Mouse (Mus musculus) liver, embryonic 14.5 days (tissue): ENCODE results near the gene Slc16a1. TPM values are rescaled to one million over a fixed set of nuclear protein-coding genes. Genes with fewer than 3 reads are reported as not detected.

Experiments used
- ATAC-seq: fragments of 200-750 bp; cut with Nextera tagmentation; 2 replicates; pipeline ENCODE4 v1.8.0; 2017; ENCODE audit warnings: moderate number of reproducible peaks, mild to moderate bottlenecking, moderate library complexity; ENCODE audit not compliant: insufficient read depth
- DNase-seq, 3 experiments: peaks; one replicate each; pipeline ENCODE4 v3.0.0-alpha.2; 2012 to 2013; ENCODE audit warnings: low read depth in 3 of 3, low spot score in 3 of 3
- H3K27ac ChIP-seq: fragments of 300-500 bp; sonication (generic); 2 replicates; pipeline ENCODE4 v1.5.1; 2014; ENCODE audit warnings: moderate library complexity, mild to moderate bottlenecking, control low read depth, inconsistent platforms
- H3K27me3 ChIP-seq: fragments of 300-500 bp; sonication (generic); 2 replicates; pipeline ENCODE4 v1.6.1; 2014; ENCODE audit warnings: mild to moderate bottlenecking, low read length, moderate library complexity; ENCODE audit not compliant: control insufficient read depth, insufficient read depth
- H3K36me3 ChIP-seq: fragments of 300-500 bp; sonication (generic); replicated peaks from 2 replicates; pipeline ENCODE4 v1.6.1; 2014; ENCODE audit warnings: low read depth; ENCODE audit not compliant: control insufficient read depth, insufficient read depth
- H3K4me1 ChIP-seq, 2 experiments: fragments of 200-500 bp in 1 of 2; fragments of 300-500 bp in 1 of 2; sonication (generic) in 1 of 2; replicated peaks; 2 replicates each; pipeline ENCODE4 v1.6.1; 2012 to 2014; ENCODE audit warnings: antibody characterized with exemption in 1 of 2, inconsistent platforms in 1 of 2, low read length in 1 of 2; ENCODE audit not compliant: control insufficient read depth in 2 of 2, insufficient read depth in 2 of 2
- H3K4me2 ChIP-seq: fragments of 300-500 bp; sonication (generic); 2 replicates; pipeline ENCODE4 v1.6.1; 2014; ENCODE audit warnings: low read depth, mild to moderate bottlenecking, control low read depth, moderate library complexity
- H3K4me3 ChIP-seq, 2 experiments: fragments of 200-500 bp in 1 of 2; fragments of 300-500 bp in 1 of 2; sonication (generic) in 1 of 2; 2 replicates each; pipeline ENCODE4 v1.5.1; 2012 to 2014; ENCODE audit warnings: low read depth in 2 of 2, low read length in 2 of 2, mild to moderate bottlenecking in 2 of 2, control low read depth in 1 of 2, inconsistent platforms in 1 of 2, moderate library complexity in 1 of 2; ENCODE audit not compliant: insufficient read depth in 1 of 2
- H3K9ac ChIP-seq: fragments of 300-500 bp; sonication (generic); replicated peaks from 2 replicates; pipeline ENCODE4 v1.6.1; 2014; ENCODE audit warnings: mild to moderate bottlenecking, control low read depth, moderate library complexity
- H3K9me3 ChIP-seq: fragments of 300-500 bp; sonication (generic); 2 replicates; pipeline ENCODE4 v1.6.1; 2016; ENCODE audit warnings: low read length, mixed read lengths; ENCODE audit not compliant: control insufficient read depth
- CTCF ChIP-seq: IDR thresholded peaks from 2 replicates; pipeline ENCODE4 v1.5.1; 2016; ENCODE audit warnings: antibody characterized with exemption, low read depth, control low read depth
- EP300 ChIP-seq: IDR thresholded peaks from 2 replicates; pipeline ENCODE4 v1.6.1; 2016; ENCODE audit warnings: antibody characterized with exemption, low read depth
- WGBS: fragments of 180-500 bp; shearing (Covaris S2); extraction: QIAGEN DNeasy Blood & Tissue Kit; methylation state at CpG from one replicate; pipeline ENCODE4 v1.1.7; 2014; ENCODE audit not compliant: insufficient replicate concordance; 5-methylcytosine and 5-hydroxymethylcytosine counted together
- polyA plus RNA-seq, 2 experiments: library from polyadenylated mRNA; depleted of rRNA in 1 of 2; stranded (reverse) in 1 of 2; unstranded in 1 of 2; fragments of >200 nt; fragmentation: Nextera tagmentation in 1 of 2; extraction: Ambion mirVana in 1 of 2; gene quantifications; 2 replicates each; pipeline versions ENCODE4 v1.2.1 to v1.2.3; 2012 to 2014

Gene Slc16a1
- polyA plus RNA-seq, 2 experiments = 38.6 to 83.8 TPM

GRCm38 (mm10) chr3:104672041-104672440 lies 33.6 kb downstream of the Slc16a1 start:
- 32% methylated on average over 4 of the region's 4 CpGs for WGBS
- H3K9me3 ChIP-seq = no peaks in the 10 kb centered on the region
- DNase-seq (no peak), ATAC-seq (no peak)
- TF ChIP-seq CTCF (no peak), EP300 (no peak)
- peak overlapping the region; percentile 66 for H3K9ac ChIP-seq
- peak overlapping the region; percentile 62 for H3K4me2 ChIP-seq
- no peaks in the 10 kb centered on the region for H3K27me3 ChIP-seq
- H3K36me3 ChIP-seq = no peaks in the 10 kb centered on the region
- peak overlapping the region; percentile 97 for H3K27ac ChIP-seq
- peaks cover 63 to 70% of the 10 kb centered on the region in 2 experiments for H3K4me1 ChIP-seq
- H3K4me3 ChIP-seq = no peak overlapping the region

GRCm38 (mm10) chr3:104673642-104674328 lies 35.3 kb downstream of the Slc16a1 start:
- Histone ChIP-seq H3K4me1 (peaks cover 60 to 61% of the 10 kb centered on the region in 2 experiments), H3K4me3 (peak overlapping the region; percentile 24 to 30; a peak in 3 of 4 replicates)
- DNase-seq = peak; percentile 82 to 85 (median 84)

GRCm38 (mm10) chr3:104674329-104675220 lies 36.1 kb downstream of the Slc16a1 start:
- Histone ChIP-seq H3K4me2 (peak overlapping the region; percentile 76), H3K4me3 (peak overlapping the region; percentile 50 to 58), H3K27me3 (no peaks in the 10 kb centered on the region), H3K9ac (peak overlapping the region; percentile 70), H3K9me3 (no peaks in the 10 kb centered on the region), H3K36me3 (no peaks in the 10 kb centered on the region), H3K4me1 (peaks cover 53 to 54% of the 10 kb centered on the region in 2 experiments), H3K27ac (peak overlapping the region; percentile 97)
- TF ChIP-seq EP300 (no peak), CTCF (no peak; the same call in 1 of the 2 replicates)
- ATAC-seq (no peak), DNase-seq (no peak)
- WGBS = 34% methylated on average over 14 of the region's 14 CpGs

More at GRCm38 (mm10) chr3:104673642-104674328, 35.3 kb downstream of the Slc16a1 start:
- peak; percentile 77 for ATAC-seq
- no peaks in the 10 kb centered on the region for H3K27me3 ChIP-seq
- H3K4me2 ChIP-seq = peak overlapping the region; percentile 76
- no peaks in the 10 kb centered on the region for H3K9me3 ChIP-seq
- peak overlapping the region; percentile 97 for H3K27ac ChIP-seq
- H3K9ac ChIP-seq = peak overlapping the region; percentile 70
- WGBS = 25% methylated on average over 4 of the region's 4 CpGs
- no peaks in the 10 kb centered on the region for H3K36me3 ChIP-seq
- no peak for TF ChIP-seq CTCF
- peak; percentile 83 for TF ChIP-seq EP300

GRCm38 (mm10) chr3:104675258-104675851 lies 36.9 kb downstream of the Slc16a1 start:
- Histone ChIP-seq H3K9ac (peak overlapping the region; percentile 70), H3K36me3 (no peaks in the 10 kb centered on the region), H3K4me1 (peaks cover 46 to 47% of the 10 kb centered on the region in 2 experiments), H3K27me3 (no peaks in the 10 kb centered on the region), H3K9me3 (no peaks in the 10 kb centered on the region), H3K4me3 (peak overlapping the region; percentile 50 to 58), H3K27ac (peak overlapping the region; percentile 97), H3K4me2 (peak overlapping the region; percentile 76)
- DNase-seq (peak in 1 of 3 experiments; percentile 58), ATAC-seq (peak; percentile 38)
- WGBS = 3% methylated on average over 23 of the region's 23 CpGs
- TF ChIP-seq CTCF = peak; percentile 99
- TF ChIP-seq EP300 = no peak
